Comparison of ENCODE assay signal across 8 mouse cellular contexts in the genomic region with DNA sequence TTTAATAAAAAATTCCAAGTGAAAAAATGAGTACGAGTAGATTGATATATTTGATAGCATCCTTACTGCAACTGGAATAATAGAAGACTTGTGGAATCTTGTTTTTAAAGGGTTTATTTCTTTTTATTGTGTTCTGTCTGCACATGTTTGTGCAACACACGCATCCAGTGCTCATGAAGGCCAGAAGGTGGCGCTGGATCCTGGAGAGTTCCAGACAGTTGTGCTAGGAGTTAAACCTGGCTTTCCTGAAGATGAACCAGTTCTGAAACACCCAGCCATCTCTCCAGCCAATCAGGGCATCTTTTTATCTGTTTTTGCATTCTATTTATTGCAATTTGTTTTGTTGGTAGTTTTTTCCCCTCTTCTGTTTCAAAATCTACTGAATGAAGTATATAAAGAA. TPM values are rescaled to one million over a fixed set of nuclear protein-coding genes. Genes with fewer than 3 reads are reported as not detected.
DNase-seq lines count a peak whose midpoint lies in the region; ATAC-seq lines count a peak whose summit lies in the region.

No protein-coding gene starts in this region.

- no peaks in the 10 kb centered on the region for H3K27me3 ChIP-seq in neural tube, embryonic 15.5 days (replicated peaks)

- no peak overlapping the region for H3K9ac ChIP-seq in neural tube, embryonic 15.5 days (replicated peaks)

- no peak overlapping the region for H3K27ac ChIP-seq in neural tube, embryonic 15.5 days (replicated peaks)

- H3K36me3 ChIP-seq in neural tube, embryonic 15.5 days: no peaks in the 10 kb centered on the region

- WGBS in neural tube, embryonic 15.5 days: 54% methylated on average over 3 of the region's 3 CpGs

- no peak overlapping the region for H3K4me2 ChIP-seq in neural tube, embryonic 15.5 days

- ATAC-seq in neural tube, embryonic 15.5 days (ENCODE audit: low FRiP score): no peak

- peak; percentile 47 to 78 for DNase-seq in adrenal gland, adult (ENCODE audit: inconsistent age in 2 of 2, low spot score in 1 of 2)
- DNase-seq in adrenal gland, postnatal 4 days (ENCODE audit: low spot score in 2 of 2): no peak
- DNase-seq in neural tube, embryonic 10.5 days (ENCODE audit: extremely low spot score, low spot score): peak; percentile 23
- DNase-seq in cerebellum, adult 9-10 months: peak; percentile 39
- DNase-seq in heart, adult 9 months (ENCODE audit: low spot score in 2 of 2): peak; percentile 15 to 39
- DNase-seq in lung, adult 18-20 months: peak; percentile 54 to 58
- peak; percentile 54 for DNase-seq in right cerebral cortex, postnatal 4 days

- H3K9me3 ChIP-seq in neural tube, embryonic 15.5 days (replicated peaks): no peaks in the 10 kb centered on the region

- no peak overlapping the region for H3K4me3 ChIP-seq in neural tube, embryonic 15.5 days (replicated peaks)

- 0 out of 2 replicates have a peak, but pooled peaks cover 4% of the 10 kb centered on the region for H3K4me1 ChIP-seq in neural tube, embryonic 15.5 days

RNA-seq across cellular contexts. Expression of gene Vezt, which starts 22.4 kb away (rescaled TPM):
- total RNA-seq in adrenal gland, postnatal 4 days (2021): 10 to 100 TPM; 29.0 to 34.7 TPM
- 42.3 and 43.1 TPM in 2 replicates for polyA plus RNA-seq in neural tube, embryonic 15.5 days (2015; fragmentation: Nextera tagmentation; extraction: Ambion mirVana)

RNA-seq across cellular contexts. Expression of gene Fgd6, which starts 22.6 kb away (rescaled TPM):
- total RNA-seq in adrenal gland, postnatal 4 days (2021): 1 to 10 TPM; 5.8 TPM
- polyA plus RNA-seq in neural tube, embryonic 15.5 days (2015; fragmentation: Nextera tagmentation; extraction: Ambion mirVana): 1.8 and 2.3 TPM in 2 replicates

Comparison
In these comparisons a context has a peak if more than half of its experiments do, and no peak if none do; other contexts are left out.
1. DNase-seq: peak in adrenal gland, adult (2 of 2), neural tube, embryonic 10.5 days (single experiment), cerebellum, adult 9-10 months (single experiment), heart, adult 9 months (2 of 2), lung, adult 18-20 months (2 of 2) and right cerebral cortex, postnatal 4 days (single experiment); none in adrenal gland, postnatal 4 days (0 of 2).